17 mouse cellular contexts compared by ENCODE assay signal in genomic region chr5:36534455-36535030, GRCm38 (mm10). TPM values are rescaled to one million over a fixed set of nuclear protein-coding genes. Genes with fewer than 3 reads are reported as not detected.
"Had no signal": no experiment of that assay in that cellular context is flagged by ENCODE, and none has a peak within 500 bp of the region (broad histone marks: within the 10 kb centered on the region; RNA-seq: fewer than 3 reads in every experiment).

No protein-coding gene starts in this region.

- H3K4me2 ChIP-seq: limb, embryonic 12.5 days; midbrain, embryonic 11.5 days; neural tube, embryonic 13.5 days; stomach, embryonic 15.5 days had no signal

- H3K9ac ChIP-seq: limb, embryonic 12.5 days; neural tube, embryonic 13.5 days; stomach, embryonic 15.5 days had no signal

- H3K4me3 ChIP-seq: layer of hippocampus, adult 2 months; limb, embryonic 12.5 days; neural tube, embryonic 13.5 days; stomach, embryonic 15.5 days had no signal

- H3K9me3 ChIP-seq: limb, embryonic 12.5 days; neural tube, embryonic 13.5 days; stomach, embryonic 15.5 days had no signal

- H3K27me3 ChIP-seq: limb, embryonic 12.5 days; neural tube, embryonic 13.5 days; stomach, embryonic 15.5 days had no signal

- DNase-seq: kidney, adult 11 months; kidney, adult 9 months; kidney, postnatal 36 days; lung, adult 18-20 months; lung, postnatal 36 days; retina, postnatal 1 day; right cerebral cortex, postnatal 4 days; thymus, adult 2 months; thymus, postnatal 25 days had no signal

- H3K36me3 ChIP-seq: limb, embryonic 12.5 days; neural tube, embryonic 13.5 days; stomach, embryonic 15.5 days had no signal

- ATAC-seq: lung, postnatal 0 days; midbrain, embryonic 16.5 days had no signal

- H3K27ac ChIP-seq: layer of hippocampus, adult 2 months; limb, embryonic 12.5 days; neural tube, embryonic 13.5 days; stomach, embryonic 15.5 days had no signal

RNA-seq across cellular contexts. Expression of gene Ccdc96, which starts 50.2 kb away (rescaled TPM):
- total RNA-seq: liver, adult 2 months had no signal
- polyA plus RNA-seq: liver, adult 2 months had no signal
